Mouse (Mus musculus) spleen, adult 2 months (tissue): ENCODE measurements around the gene Gpatch3. TPM values are rescaled to one million over a fixed set of nuclear protein-coding genes. Genes with fewer than 3 reads are reported as not detected.

Source experiments
- DNase-seq, 2 experiments: peaks; one replicate each; pipeline versions ENCODE4 v3.0.0 to v3.0.0-alpha.2; 2012 to 2021; ENCODE audit warnings: low spot score in 2 of 2, low read depth in 1 of 2
- H3K27ac ChIP-seq: fragments of 200-500 bp; 2 replicates; pipeline ENCODE4 v1.5.1; 2012; ENCODE audit warnings: low read length, inconsistent platforms; ENCODE audit not compliant: insufficient read depth
- H3K27me3 ChIP-seq: fragments of 200-500 bp; 2 replicates; pipeline ENCODE4 v1.6.1; 2012; ENCODE audit warnings: mild to moderate bottlenecking, moderate library complexity, low read length, inconsistent platforms; ENCODE audit not compliant: control insufficient read depth, insufficient read depth
- H3K36me3 ChIP-seq: fragments of 200-500 bp; 2 replicates; pipeline ENCODE4 v1.6.1; 2012; ENCODE audit warnings: mild to moderate bottlenecking, low read length, inconsistent platforms; ENCODE audit not compliant: control insufficient read depth, insufficient read depth
- H3K4me1 ChIP-seq: fragments of 200-500 bp; 2 replicates; pipeline ENCODE4 v1.6.1; 2011; ENCODE audit warnings: inconsistent platforms; ENCODE audit not compliant: control insufficient read depth, insufficient read depth, insufficient read length
- H3K4me3 ChIP-seq: fragments of 200-500 bp; 2 replicates; pipeline ENCODE4 v1.5.1; 2011; ENCODE audit warnings: mild to moderate bottlenecking, inconsistent platforms; ENCODE audit not compliant: insufficient read depth, insufficient read length; ENCODE audit errors: extremely low read depth
- CTCF ChIP-seq: fragments of 200-500 bp; IDR thresholded peaks from 2 replicates; pipeline ENCODE4 v1.5.1; 2011; ENCODE audit warnings: mild to moderate bottlenecking, inconsistent platforms; ENCODE audit not compliant: insufficient read depth, insufficient read length, insufficient replicate concordance; ENCODE audit errors: extremely low read depth
- POLR2A ChIP-seq: fragments of 200-500 bp; IDR thresholded peaks from 2 replicates; pipeline ENCODE4 v1.6.1; 2011; ENCODE audit warnings: low read depth, low read length, inconsistent platforms
- WGBS: fragments of 180-500 bp; shearing (Covaris S2); methylation state at CpG from one replicate; pipeline ENCODE4 v1.1.7; 2018; 5-methylcytosine and 5-hydroxymethylcytosine counted together
- polyA plus RNA-seq: library from polyadenylated mRNA; depleted of rRNA; stranded (reverse); fragments of >200 nt; gene quantifications from 2 replicates; pipeline ENCODE4 v1.2.3, GENCODE M21; 2012

The Gpatch3 gene
- polyA plus RNA-seq, 1 experiment, result 3.7 TPM

DNA sequence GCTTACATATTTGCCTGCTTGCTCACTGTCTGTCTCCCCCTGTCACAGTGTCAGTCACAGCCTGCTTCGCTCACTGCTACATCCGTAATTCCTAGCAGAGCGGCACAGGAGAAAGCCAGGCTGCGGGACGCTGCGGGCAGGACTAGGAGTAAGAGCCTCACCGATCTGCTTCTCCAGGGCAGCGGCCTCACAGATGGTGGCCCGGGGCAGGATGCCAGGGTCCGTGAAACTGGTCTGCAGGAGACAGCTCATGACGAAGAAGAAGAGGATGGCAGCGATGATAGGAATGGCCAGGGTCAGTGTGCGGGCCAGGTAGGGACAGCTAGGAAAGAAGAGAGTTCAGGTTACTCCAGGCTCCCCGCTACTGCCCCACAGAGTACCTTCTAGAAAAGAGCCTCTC lies 52.5 kb downstream of the Gpatch3 start:
- no peak for TF ChIP-seq POLR2A
- no peak for TF ChIP-seq CTCF
- peaks cover 16% of the 10 kb centered on the region; the same call in 1 of the 2 replicates for H3K36me3 ChIP-seq
- no peaks in the 10 kb centered on the region for H3K27me3 ChIP-seq
- WGBS, result 93% methylated on average over 14 of the region's 14 CpGs
- H3K4me1 ChIP-seq, result peaks cover 67% of the 10 kb centered on the region
- no peak overlapping the region for H3K4me3 ChIP-seq
- DNase-seq, result no peak
- H3K27ac ChIP-seq, result peak overlapping the region; percentile 97

DNA sequence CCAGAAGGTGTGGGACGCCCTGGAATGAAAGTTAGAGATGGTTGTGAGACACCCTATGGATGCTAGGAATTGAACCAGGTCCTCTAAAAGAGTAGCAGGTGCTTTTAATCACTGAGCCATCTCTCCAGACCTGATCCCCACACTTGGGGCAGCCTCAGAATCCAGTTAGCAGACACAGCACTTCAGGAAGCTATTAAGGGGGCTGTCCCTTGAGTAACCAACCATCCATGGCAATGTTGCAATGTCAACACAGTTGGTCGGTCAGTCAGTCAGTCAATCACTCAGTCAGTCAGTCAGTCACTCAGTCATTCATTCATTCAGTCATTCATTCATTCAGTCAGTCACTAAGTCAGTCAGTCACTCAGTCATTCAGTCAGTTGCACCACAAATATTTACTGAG lies 54.0 kb downstream of the Gpatch3 start:
- 54% methylated on average over 2 of the region's 2 CpGs for WGBS
- Histone ChIP-seq H3K4me1 (peaks cover 61% of the 10 kb centered on the region), H3K27me3 (no peaks in the 10 kb centered on the region), H3K27ac (0 out of 2 replicates have a peak overlapping the region, but pooled peaks have one; percentile 20), H3K36me3 (peaks cover 16% of the 10 kb centered on the region; the same call in 1 of the 2 replicates), H3K4me3 (no peak overlapping the region)
- TF ChIP-seq CTCF, result no peak
- no peak for TF ChIP-seq POLR2A
- peak in 1 of 2 experiments; percentile 9 for DNase-seq

DNA sequence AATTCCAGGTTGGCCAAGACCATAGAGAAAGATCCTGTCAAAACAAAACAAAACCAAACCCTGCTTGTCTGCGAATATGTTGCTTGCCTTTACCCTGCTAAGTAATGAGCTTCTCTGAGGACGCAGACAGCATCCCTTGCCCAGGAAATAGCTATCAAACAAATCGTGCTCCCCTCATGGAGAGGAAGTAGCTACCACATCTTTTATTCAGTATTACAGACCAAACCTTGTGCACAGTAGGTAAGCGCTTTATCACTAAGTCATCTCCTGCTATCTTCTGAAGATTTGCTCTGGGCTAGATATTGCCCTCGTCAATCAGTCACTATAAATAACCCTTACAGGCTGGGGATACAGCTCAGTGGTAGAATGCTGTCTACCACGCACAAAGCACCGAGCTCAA lies 54.6 kb downstream of the Gpatch3 start:
- DNase-seq, result peak in 1 of 2 experiments; percentile 6
- WGBS, result 45% methylated on average over 7 of the region's 7 CpGs
- TF ChIP-seq POLR2A (no peak), CTCF (no peak)

DNA sequence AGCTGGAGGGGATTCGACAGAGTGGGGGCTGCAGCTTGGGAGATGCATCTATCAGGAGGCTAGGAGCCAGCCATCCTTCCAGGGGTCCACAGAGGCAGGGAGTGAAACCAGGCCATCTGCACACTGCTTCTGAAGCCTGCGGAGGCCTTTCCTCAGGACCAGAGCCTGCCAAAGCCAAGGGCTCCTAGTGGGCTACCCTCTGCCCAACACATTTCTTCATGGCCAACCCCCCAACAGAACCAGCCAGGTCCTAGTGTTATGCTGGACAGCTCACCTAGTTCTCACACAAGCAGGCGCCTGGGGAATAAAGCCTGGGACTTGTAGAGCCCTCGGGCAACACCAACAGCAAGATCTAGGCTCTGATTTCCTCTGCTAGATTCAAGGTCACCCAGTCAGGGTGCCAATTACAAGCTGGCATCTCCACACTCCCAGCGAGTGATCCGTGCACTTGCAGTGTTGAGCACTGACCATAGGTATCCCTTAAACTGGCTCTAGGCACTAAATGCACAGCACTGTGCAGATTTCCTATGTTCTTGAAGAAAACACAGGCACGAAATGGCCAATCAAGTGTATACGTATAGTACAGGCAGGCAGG lies 55.9 kb downstream of the Gpatch3 start:
- H3K27me3 ChIP-seq, result no peaks in the 10 kb centered on the region
- peaks cover 44% of the 10 kb centered on the region for H3K4me1 ChIP-seq
- peak overlapping the region; percentile 91; the same call in 1 of the 2 replicates for H3K4me3 ChIP-seq
- TF ChIP-seq CTCF (no peak), POLR2A (no peak)
- 87% methylated on average over 8 of the region's 8 CpGs for WGBS
- no peak for DNase-seq
- peak overlapping the region; percentile 81 for H3K27ac ChIP-seq
- peaks cover 8% of the 10 kb centered on the region; the same call in 1 of the 2 replicates for H3K36me3 ChIP-seq

More for the DNA sequence above, 54.6 kb downstream of the Gpatch3 start:
- Histone ChIP-seq H3K27ac (peak overlapping the region; percentile 26), H3K4me3 (no peak overlapping the region), H3K4me1 (peaks cover 56% of the 10 kb centered on the region), H3K36me3 (peaks cover 15% of the 10 kb centered on the region; the same call in 1 of the 2 replicates), H3K27me3 (no peaks in the 10 kb centered on the region)

DNA sequence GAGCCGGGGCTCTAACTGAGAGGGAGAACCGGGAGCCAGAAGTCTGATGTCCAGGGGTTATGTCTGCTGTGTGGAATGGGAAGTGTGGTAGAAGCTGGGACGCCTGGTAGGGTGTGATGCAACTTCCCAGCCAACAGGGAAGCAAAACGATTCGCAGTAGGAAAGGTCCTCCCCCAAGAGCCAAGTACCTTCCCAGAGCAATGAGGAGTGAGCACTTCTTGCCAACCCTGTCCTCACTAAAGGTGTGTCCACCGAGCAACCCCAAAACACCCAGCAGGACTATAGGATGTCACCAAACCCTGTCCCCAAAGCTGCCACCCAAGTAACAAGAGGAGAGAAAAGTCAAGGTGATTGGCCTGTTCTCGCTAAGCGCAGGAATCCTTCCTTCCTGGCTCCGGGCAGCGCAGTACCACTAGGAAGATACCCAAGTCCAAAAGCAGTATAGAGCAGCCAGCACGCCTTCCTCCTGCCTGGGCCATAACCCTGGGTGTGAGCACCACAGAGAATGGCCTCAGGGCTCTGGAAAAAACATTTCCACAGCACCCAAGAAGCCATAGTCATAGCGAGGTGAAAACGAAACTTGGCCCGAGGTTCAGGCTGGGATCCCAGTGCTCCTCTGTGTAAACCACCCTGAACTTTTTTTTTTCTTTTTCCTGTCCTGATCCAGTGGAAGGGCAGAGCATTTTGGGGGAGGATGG lies 56.7 kb downstream of the Gpatch3 start:
- Histone ChIP-seq H3K4me3 (peak overlapping the region; percentile 91), H3K27ac (peak overlapping the region; percentile 81), H3K4me1 (peaks cover 40% of the 10 kb centered on the region), H3K36me3 (peaks cover 5% of the 10 kb centered on the region; the same call in 1 of the 2 replicates), H3K27me3 (no peaks in the 10 kb centered on the region)
- DNase-seq, result peak in 1 of 2 experiments; percentile 10
- no peak for TF ChIP-seq POLR2A
- WGBS, result 37% methylated on average over 14 of the region's 14 CpGs

DNA sequence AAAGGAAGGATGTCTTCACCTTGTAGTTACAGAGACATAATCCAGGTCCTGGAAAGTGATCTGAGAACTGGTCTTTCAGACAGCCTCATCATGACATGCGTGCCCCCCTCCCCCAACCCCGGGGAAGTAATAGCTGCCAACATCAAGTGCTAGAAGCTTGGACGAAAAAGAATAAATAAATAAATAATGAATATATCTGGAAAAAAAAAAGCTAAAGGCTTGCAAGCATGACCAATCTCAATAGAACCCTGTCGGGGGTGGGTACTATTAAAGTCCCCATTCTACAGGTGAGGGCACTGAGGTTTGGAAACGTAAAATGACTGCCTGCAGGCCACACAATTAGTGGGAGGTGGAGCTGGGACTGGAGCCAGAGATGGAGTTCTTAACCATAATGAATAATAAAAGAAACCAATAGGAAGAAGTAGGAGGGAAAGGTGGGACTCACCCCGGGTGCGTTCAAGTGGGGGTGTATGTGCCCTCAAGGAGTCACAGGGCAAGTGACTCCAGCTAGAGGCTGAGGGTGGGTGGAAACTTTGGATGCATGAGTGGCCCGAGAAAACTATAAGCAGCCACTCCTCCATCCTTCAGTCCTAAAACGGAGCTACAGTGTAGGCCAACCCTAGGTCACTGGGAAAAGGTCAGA lies 57.3 kb downstream of the Gpatch3 start:
- Histone ChIP-seq H3K36me3 (peaks cover 1% of the 10 kb centered on the region; the same call in 1 of the 2 replicates), H3K4me3 (peak overlapping the region; percentile 91), H3K27me3 (no peaks in the 10 kb centered on the region), H3K4me1 (peaks cover 33% of the 10 kb centered on the region), H3K27ac (peak overlapping the region; percentile 92)
- DNase-seq, result peak in 1 of 2 experiments; percentile 45
- WGBS, result 7% methylated on average over 9 of the region's 9 CpGs
- TF ChIP-seq CTCF (no peak), POLR2A (no peak)
